Mouse (Mus musculus) heart, postnatal 10 days (tissue): ENCODE data around the gene Car10. TPM values are rescaled to one million over a fixed set of nuclear protein-coding genes. Genes with fewer than 3 reads are reported as not detected.

ENCODE experiments used
- DNase-seq, 2 experiments: peaks; one replicate each; pipeline ENCODE4 v3.0.0; 2021
- intact Hi-C: fragments of 180-260 bp; cut with DNase I; formaldehyde crosslinking; loops from one replicate; pipeline ENCODE4 v1.15.1; 2025
- total RNA-seq, 2 experiments: library from RNA; stranded (reverse); gene quantifications; 2 replicates each; pipeline ENCODE4 v1.2.3; 2021

Gene Car10
- total RNA-seq, 2 experiments from 2014 or later = not detected

DNA sequence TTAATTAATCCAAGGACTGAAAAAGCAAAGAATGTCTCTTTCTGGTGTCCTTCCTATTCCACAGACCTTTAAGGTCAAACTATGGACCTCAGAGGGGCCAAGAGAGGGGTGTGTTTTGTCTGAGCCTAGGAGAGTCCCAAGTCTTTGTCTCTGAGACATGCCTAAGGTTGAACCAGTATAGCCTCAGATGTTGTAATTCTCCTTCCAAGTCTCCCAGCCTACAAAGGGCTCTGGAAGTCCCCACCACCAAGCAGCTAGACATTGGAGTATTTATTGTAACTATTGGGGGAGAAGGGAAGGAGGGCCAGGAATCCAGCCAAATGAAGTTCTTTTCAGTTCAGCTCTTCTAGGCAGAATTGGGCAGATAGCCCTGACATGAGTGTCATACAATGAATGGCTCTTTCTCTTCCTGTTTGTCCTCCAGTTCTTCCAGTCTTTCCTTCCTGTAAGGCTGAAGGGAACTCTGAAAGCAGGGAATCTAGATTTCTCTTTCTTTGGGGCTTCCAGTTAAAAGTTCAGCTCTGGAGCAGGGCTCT is 464.6 kb downstream of the Car10 start:
- no peak for DNase-seq

DNA sequence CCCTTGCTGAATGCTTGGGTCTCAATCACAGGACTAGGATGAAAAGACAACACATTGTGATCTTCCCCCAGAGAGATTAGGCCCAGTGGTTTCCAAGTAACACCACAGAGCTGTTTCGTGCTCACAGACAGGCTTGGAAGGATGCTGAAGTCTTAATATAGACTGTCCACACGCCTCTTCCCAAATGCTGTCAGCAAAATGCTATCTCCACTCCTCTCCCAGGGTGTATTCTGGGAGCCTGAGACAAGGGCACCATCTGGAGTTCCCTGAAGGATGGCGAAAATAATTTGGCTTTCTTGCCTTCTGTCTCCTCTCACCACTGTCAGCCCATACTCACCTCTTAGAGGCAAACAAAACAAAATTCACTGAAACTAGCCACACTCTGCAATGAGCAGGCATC is 467.9 kb downstream of the Car10 start:
- intact Hi-C loops = no loop called here
- DNase-seq = peak in 1 of 2 experiments; percentile 5

More for the DNA sequence above, 464.6 kb downstream of the Car10 start:
- intact Hi-C loops = no loop called here

DNA sequence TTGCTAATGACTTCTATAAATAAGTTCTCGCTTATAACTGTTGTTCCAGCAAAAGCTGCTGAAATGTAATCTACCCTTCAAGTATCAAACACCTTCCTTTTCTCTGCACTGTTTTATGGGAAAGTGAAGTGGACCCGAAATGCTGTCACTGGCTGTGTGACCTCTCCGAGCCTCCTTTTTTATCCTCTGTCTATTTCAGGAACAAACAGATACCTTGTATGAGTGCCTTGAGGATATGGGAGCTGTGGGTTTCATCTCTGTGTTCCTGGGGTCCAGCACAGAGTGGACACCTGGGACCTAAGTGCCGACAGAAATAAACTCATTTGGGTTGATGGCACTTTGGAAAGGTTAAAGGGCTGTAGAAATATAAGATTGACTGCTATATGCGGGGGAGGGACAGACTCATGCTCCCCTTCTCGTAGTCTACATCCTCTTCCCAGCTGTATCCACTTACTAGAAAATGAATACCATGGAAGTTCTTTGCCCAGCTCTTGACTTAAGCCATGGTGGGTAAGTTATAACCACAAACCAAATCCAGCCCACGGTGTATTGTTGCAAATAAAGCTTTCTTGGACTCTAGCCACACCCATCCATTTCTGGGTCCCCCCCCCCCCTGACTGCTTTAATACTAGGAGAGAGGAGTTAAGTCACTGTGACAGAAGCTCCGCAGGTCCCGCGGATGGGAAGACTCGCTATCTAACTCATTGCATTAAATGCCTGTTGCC is 474.3 kb downstream of the Car10 start:
- intact Hi-C loops = no loop called here

DNA sequence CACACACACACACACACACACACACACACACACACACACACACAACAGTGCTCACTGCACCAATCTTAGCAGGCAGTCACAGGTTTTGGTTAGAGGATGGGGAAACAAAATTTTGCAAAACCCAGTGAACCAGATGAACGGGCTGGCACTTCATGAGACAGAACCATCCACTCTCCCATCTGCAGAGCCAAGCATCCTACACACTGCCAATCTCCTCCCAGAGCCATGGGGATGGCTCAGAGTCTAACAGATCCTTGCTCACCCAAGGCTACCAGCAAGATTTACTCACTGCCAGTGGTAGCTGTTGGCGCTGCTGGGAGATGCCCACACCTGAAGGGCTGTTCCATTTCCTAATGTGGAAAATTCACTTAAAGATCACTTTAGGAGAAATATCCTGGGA is 479.6 kb downstream of the Car10 start:
- no peak for DNase-seq
- intact Hi-C loops = no loop called here

More for the DNA sequence above, 474.3 kb downstream of the Car10 start:
- DNase-seq = no peak

DNA sequence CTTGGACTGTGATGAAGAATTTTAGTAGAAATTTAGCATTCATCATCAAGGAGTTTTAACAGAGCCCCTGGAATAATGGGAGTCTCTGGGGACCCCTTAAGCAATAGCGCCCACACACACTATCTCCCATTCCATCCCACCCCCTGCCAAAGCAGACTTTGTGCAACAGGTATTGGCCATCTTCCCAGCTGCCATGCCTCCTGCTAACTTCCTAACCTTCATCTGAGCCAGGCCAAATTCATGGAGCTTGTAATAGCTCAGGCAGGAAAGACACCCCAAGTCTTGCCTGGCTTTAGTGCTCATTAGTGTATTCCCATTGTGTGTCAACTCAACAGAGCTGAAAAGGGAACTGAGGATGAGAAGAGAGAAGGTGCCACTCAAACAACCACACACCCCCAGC is 481.8 kb downstream of the Car10 start:
- intact Hi-C loops = no loop called here
- DNase-seq = no peak

DNA sequence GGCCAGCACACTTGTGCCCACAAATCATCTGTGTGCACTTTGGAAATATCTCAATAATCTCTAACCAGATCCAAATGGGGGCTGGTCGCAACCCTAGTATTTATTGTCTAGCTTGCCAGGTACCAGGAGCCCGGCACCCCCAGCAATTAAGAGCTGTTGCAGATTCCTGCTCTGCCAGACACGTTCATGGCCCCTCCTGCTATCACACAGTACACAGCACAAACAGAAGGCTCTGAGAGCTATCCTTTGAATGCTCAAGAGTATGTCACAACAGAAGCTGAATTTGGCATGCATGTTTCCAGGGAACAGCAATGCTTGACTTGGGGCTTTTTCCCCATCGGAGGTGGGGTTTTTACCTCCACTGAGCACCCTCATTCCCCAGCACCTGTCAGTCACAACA is 483.5 kb downstream of the Car10 start:
- intact Hi-C loops = no loop called here
- DNase-seq = no peak

DNA sequence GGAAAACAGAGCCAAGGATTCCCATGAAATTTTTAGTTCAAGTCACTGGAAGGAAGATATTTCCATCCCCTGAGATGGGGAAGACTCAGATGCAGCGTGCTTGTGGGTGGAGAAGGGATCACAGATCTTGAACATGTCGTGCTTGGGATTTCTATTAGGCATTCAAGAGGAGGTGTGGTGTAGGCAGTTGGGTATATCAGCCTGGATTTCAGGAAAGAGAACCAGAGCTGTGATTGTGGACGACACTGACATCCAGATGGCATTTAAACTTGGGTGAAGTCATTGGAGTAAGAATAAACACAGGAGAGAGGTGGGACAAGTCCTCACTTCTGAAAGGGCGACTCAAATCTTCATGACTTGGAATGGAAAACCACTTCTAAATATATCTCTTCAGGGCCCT is 490.0 kb downstream of the Car10 start:
- no peak for DNase-seq
- intact Hi-C loops = no loop called here

DNA sequence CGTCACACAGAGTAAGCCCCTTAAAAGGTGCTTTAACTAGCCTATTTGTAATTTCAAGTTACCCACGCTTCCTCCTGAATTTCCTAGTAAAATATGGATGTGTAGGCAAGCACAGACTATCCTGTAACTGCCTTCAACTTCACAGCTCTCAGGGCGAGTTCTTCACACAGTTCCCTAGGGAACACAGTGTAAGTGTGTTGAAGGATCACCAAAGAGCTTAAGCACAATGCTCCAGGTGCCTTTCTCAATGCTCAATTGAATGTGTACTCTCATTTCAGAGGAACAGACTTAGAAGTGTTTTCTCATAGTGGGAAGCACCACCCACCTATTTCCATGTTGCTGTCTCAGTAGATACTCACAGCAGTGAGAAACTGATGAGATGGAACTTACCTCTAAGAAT is 492.8 kb downstream of the Car10 start:
- intact Hi-C loops = no loop called here
- no peak for DNase-seq

DNA sequence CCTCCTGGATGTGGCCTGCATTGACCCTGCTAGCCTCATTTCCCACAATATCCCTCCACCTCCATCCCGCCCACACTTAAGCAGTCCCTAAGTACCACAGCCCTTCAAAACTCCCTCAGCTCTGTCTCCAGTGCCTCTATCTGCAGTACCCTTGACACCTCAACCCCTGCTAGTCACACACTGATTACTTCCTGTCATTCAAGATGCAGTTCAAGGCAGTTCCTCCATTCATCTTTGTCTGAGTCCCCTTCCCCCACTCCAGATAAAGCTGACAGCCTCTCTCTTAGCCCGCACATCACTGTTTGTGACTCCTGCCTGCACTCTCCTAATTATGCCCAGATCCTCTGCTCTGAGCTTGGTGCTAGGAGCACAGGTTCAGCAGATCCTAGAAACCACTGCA is 496.2 kb downstream of the Car10 start:
- intact Hi-C loops = no loop called here
- no peak for DNase-seq

DNA sequence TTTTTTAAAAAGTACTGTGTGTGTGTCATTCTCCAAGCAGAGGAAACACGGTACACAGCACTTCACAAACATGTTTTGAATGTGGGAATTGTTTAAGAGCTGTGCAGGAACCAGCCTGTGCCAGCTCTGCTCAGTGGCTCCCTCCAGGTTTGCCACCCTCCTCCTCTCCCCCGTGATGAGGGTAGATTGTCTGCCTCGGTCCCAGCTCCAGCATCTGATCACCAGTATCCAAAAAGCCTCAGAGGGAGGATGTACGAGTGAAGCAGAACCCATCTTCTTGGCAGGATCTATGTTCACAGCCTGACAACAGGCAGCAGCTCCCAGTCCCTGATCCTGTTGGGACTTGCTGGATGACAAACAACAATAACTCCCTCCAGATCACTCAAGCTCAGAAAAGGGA is 500.3 kb downstream of the Car10 start:
- intact Hi-C loops = no loop called here
- no peak for DNase-seq

DNA sequence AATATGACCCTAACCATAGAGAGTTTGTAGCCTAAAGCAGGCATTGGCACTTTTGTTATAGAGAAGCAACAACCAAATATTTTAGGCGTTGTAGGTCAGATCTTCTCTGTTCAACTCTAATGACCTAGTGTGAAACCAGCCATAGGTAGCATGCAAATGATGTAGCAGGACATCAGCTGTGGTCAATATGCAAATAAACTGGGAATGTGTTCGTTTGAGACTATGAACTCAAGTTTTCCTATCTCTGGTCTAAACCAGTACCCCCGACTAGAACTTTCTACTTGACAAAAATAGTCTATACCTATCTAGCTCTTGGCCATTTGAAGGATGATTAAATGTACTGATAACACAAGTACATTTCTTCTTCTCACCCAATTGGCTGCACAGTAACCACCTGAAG is 501.9 kb downstream of the Car10 start:
- intact Hi-C loops = no loop called here
- DNase-seq = no peak

DNA sequence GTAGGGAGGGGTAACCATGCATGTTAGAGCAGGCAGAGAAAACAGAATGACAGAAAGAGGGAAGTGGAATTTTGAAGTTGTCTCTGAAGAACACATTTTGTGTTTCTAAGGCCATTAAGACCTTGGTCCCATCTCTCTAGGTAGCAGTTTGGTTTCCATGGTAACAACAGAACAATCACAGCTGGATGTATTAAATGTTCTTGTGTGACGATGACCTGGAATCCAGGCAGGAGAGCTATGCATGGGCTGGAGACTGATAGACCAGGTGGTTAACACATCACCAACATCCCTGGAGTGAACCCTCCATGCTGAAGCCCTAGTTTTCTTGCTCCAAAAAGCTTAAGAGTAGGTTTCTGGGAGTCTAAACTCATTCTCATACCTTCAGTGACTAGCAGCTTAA is 505.7 kb downstream of the Car10 start:
- intact Hi-C loops = no loop called here
- DNase-seq = no peak

DNA sequence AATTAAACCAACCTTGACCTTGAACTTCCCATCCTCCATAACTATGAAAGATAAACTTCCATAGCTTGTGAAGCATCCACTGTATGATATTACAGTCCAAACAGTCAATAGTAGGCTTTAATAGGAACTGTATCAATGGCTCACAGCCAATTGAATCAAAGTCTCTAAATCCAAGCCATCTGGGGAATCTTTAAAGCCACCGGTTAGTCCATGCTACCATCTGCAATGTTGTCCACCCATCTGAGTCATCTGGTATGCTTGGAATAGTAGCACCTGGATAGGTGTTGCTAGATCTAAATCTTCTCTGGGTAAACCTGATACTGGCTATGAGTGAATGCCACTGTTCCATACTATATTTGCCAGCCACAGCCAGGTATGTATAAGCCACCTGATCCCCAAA is 509.3 kb downstream of the Car10 start:
- no peak for DNase-seq
- intact Hi-C loops = no loop called here

DNA sequence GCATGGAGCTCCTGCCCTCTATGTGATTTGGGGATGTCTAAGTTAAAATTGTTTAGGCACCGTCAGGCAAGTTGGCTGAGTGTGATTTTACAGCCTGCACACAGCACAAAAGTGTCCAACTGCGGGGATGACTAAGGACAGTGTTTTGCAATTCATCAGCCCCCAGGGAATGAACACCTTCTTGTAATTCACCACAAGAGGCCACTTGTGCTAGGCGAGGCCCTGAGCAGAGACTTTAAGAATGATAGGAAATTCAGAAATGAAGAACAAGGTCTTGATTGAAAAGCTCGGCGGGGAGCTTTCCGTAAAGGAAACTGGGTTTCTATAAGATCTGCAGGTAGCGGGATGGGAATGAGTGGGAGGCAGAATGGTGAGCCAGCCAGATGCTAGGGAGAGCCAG is 510.9 kb downstream of the Car10 start:
- intact Hi-C loops = no loop called here
- no peak for DNase-seq

DNA sequence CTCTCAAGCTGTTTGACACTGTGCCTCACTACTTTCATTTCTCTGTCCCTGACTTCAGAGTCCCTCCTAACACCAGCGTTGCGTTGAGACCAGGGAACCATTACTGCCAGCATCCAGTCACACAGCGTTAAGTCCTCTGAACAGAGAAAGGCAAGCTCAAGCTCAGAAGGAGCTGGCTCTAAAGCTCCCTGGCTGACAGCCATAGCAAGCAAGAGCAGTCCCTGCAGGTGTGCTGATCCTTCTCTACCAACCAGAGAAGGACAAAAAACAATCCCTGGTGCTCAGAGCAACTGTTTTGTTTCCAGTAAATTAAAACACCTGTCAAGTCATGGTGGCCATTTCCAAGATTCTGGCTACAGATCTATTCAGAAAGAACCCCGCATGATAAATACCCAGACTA is 514.2 kb downstream of the Car10 start:
- intact Hi-C loops = no loop called here
- DNase-seq = no peak

DNA sequence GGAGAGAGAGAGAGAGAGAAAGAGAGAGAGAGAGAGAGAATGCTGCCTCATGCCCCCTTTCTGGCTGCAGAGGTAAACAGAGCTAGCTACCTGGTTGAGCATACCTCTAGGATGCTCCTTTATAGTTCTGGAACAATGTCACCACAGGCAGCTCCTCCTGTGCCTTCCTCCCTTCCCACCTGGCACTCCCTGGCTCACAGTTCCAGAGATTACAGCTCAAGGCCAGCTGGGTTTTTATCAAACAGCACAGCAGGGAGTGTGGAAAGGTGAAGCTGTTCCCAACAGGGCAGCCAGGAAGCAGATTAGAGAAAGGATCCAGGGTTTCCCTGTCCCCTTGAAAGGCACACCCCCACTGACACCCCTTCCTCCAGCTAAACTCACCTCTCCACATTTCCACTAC is 517.0 kb downstream of the Car10 start:
- no peak for DNase-seq

DNA sequence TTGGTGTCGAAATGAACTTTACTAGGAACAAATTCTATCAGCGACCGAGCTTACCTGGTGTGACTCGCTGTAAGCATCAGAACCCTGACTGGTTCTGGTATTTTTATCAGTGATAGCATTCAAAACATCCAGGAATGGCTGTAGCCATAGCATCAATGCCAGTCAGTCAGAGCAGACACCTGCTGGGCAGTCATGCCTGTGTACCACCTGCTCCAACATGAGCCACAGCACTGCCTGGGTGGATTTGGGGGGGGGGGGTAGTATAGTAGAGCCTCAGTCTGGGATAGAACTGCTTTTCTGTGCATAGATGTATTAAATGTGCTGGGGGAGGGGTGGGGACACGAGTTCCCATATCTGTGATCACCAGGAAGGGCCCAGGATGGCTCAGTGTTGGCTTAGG is 525.8 kb downstream of the Car10 start:
- DNase-seq = no peak
- intact Hi-C loops = no loop called here

More for the DNA sequence above, 517.0 kb downstream of the Car10 start:
- intact Hi-C loops = no loop called here

DNA sequence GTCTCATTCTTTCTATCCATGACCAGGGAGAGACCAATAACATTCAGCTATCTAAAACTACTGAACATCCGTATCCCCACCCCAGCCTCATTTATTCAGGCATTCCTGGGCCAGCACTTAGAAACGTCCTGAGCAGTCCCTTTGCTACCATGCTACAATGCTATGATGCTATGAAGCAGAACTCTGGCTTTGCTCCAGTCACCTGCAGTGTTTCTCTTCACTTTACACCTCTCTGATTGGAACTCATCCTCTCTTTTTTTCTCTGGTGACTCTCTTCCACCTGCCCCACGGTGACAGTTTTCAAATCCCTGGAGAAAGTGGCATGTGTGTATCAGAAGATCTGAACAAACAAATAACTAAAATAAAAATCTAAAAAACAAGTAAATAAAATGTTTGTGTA is 541.6 kb downstream of the Car10 start:
- DNase-seq = no peak
- intact Hi-C loops = no loop called here

DNA sequence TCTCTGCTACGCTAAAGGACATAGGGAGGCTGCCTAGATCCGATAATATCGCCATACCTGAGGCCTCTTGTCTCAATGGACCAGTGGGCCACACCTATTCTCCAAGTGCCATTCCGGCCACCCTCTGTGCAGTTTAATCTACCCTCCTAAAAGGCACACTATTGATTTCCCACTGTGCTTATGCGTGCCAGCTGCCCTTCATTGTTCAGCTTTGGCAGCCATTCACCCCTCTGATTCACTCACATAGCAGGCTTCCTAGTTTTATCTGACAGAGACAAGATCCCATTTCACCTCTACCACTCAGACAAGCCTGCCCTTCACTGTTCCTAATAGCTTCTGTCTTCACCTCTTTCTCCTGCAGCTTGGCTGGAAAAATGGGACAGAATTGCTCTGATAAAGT is 543.1 kb downstream of the Car10 start:
- no peak for DNase-seq
- intact Hi-C loops = no loop called here

DNA sequence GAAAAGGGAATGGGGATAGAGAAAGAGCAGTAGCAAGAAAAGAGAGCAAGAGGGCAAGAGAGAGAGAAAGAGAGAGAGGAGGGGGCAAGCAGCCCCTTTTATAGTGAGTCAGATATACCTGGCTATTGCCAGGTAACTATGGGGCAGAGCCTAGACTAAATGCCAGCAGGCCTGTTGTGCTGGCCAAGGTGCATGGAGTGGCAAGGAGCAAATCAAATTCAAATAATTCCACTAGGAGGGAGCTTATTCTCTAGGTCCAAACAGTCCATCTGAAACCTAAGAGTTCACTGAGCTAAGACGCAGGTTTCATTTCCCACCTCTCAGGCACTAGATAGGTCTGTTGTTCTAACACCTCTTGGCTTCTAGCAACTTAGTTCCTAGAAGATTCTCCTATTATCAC is 544.5 kb downstream of the Car10 start:
- no peak for DNase-seq
- intact Hi-C loops = no loop called here

DNA sequence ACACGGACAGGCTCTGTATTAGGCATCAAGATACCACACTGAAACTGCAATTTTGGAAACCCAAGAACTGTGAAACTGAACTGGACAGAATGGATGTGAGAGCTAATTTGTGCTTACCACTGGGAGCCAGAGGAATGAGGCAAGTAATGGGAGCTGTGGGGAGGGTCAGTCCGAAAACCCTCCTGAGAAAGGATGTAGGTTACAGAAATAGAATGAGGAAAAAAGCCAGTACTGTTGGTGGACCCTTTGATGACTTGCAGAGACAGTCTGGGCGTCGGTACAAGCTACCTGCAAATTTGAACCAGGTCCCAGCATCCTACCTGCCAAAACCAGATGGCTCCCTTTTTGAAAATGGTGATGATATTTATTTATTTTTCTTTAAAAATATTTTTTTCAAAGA is 545.2 kb downstream of the Car10 start:
- intact Hi-C loops = no loop called here
- DNase-seq = no peak

DNA sequence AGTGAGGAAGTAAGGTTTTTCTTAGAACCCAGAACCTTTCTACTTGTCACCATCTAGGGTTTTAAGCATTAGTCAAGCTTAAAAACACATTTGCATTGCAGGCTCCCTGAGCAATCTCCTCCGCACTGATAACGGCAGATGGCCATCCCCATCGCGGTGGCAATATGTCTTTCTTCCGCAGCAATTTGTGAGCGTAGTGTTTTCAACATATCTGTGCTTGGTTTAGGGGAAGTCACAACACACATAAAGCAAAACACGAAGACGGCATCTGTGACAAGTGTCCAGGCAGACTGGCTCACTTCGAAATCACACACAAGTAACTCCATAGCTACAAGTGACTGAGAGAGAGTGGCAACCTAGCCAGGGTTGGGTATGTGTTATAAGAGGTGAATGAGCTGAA is 545.6 kb downstream of the Car10 start:
- intact Hi-C loops = no loop called here
- no peak for DNase-seq

DNA sequence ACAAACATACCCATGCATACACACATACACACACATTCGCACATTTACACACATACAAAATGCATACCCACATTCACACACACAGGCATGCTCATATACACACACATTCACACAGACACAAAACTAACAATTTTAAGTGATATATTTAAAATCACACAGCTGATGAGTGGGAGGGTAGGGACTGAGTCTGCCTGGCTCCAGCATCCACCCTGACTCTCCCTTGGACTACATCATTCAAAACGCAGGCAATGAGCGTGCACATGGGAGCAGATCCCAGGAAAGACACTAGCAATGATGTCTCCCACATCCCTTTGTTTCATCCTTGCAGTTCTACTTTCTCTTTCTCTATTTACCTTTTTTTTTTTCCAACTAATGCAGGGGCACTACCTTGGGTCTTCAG is 548.4 kb downstream of the Car10 start:
- intact Hi-C loops = no loop called here
- no peak for DNase-seq
